Comparison of ENCODE assay signal across 2 mouse cellular contexts in the genomic region with DNA sequence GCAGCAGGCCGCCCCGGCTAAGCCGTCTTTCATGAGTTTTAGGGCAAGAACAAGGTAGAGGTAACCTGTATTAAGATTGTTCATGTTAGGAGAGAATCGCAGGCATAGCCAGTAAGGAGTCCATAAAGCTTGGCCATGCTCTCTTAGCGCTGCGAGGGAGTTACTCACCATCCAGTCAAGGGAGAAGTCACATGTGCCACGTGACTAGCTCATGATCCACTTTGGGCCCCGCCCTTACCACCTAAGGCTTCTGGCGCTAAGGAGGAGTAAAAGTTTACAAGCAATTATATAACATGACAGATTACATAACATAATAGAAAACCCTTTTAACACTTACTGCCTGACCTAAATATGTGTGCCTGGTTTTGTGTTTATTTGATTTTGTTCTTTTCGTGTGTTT.
TF ChIP-seq lines count a peak whose summit lies in the region.

No protein-coding gene starts in this region.

TF ChIP-seq in CH12.LX, 34 proteins besides CTCF, POLR2A, EP300 and RAD21:
- TF ChIP-seq KAT2A (IDR thresholded peaks at IDR 0.05; ENCODE audit: insufficient replicate concordance, low read length) (no peak), BHLHE40 (IDR thresholded peaks at IDR 0.05; ENCODE audit: low read depth, low read length) (0 out of 2 replicates have a peak, but pooled peaks have one; percentile 14)

TF ChIP-seq in MEL, 35 proteins besides CTCF, POLR2A, EP300 and RAD21:
- TF ChIP-seq MXI1 (IDR thresholded peaks at IDR 0.05; ENCODE audit: low read depth, low read length) (peak; percentile 85), ETS1 (IDR thresholded peaks at IDR 0.05; ENCODE audit: low read depth, low read length) (no peak), MAZ (IDR thresholded peaks at IDR 0.05; ENCODE audit: low read depth, low read length) (no peak), USF2 (IDR thresholded peaks at IDR 0.05; ENCODE audit: borderline replicate concordance in 1 of 2, insufficient read depth in 1 of 2, low read depth in 1 of 2, low read length in 2 of 2) (peak; percentile 73 to 86), TBP (IDR thresholded peaks at IDR 0.05; ENCODE audit: low read depth, low read length) (no peak), BHLHE40 (IDR thresholded peaks at IDR 0.05; ENCODE audit: borderline replicate concordance, low read depth, low read length) (peak; percentile 87), MYC (IDR thresholded peaks at IDR 0.05; ENCODE audit: low read depth, low read length) (peak; percentile 71), MAX (IDR thresholded peaks at IDR 0.05; ENCODE audit: low read length) (peak; percentile 99), ZKSCAN1 (IDR thresholded peaks at IDR 0.05; ENCODE audit: low read depth, low read length) (0 out of 2 replicates have a peak, but pooled peaks have one; percentile 9), USF1 (IDR thresholded peaks at IDR 0.05; ENCODE audit: low read depth, low read length) (peak; percentile 96), RCOR1 (IDR thresholded peaks at IDR 0.05; ENCODE audit: low read depth, low read length) (0 out of 2 replicates have a peak, but pooled peaks have one; percentile 12), CHD1 (IDR thresholded peaks at IDR 0.05; ENCODE audit: low read depth, low read length) (no peak), ZNF384 (IDR thresholded peaks at IDR 0.05; ENCODE audit: low read depth, low read length) (0 out of 2 replicates have a peak, but pooled peaks have one; percentile 22)
TF ChIP-seq in MEL: peak in this region for 9.
